Mouse (Mus musculus) neural tube, embryonic 11.5 days (tissue): ENCODE results near the gene Sost. TPM values are rescaled to one million over a fixed set of nuclear protein-coding genes. Genes with fewer than 3 reads are reported as not detected.

Source experiments
- ATAC-seq: fragments of 200-750 bp; cut with Nextera tagmentation; 2 replicates; pipeline ENCODE4 v1.8.0; 2017; ENCODE audit warnings: moderate number of reproducible peaks, mild to moderate bottlenecking, moderate TSS enrichment, moderate library complexity; ENCODE audit not compliant: insufficient read depth, low FRiP score, low TSS enrichment
- DNase-seq: peaks from one replicate; pipeline ENCODE4 v3.0.0-alpha.2; 2015; ENCODE audit warnings: low spot score
- H3K27ac ChIP-seq: fragments of 300-500 bp; sonication (generic); 2 replicates; pipeline ENCODE4 v1.5.1; 2014; ENCODE audit warnings: low read depth, mild to moderate bottlenecking, low read length
- H3K27me3 ChIP-seq: fragments of 300-500 bp; sonication (generic); 2 replicates; pipeline ENCODE4 v1.6.1; 2014; ENCODE audit warnings: mild to moderate bottlenecking, low read length, mixed read lengths; ENCODE audit not compliant: control insufficient read depth, insufficient read depth
- H3K36me3 ChIP-seq: fragments of 300-500 bp; sonication (generic); 2 replicates; pipeline ENCODE4 v1.6.1; 2014; ENCODE audit warnings: mild to moderate bottlenecking, low read length, moderate library complexity, mixed read lengths; ENCODE audit not compliant: control insufficient read depth, insufficient read depth
- H3K4me1 ChIP-seq: fragments of 300-500 bp; sonication (generic); 2 replicates; pipeline ENCODE4 v1.6.1; 2014; ENCODE audit warnings: low read length, mixed read lengths; ENCODE audit not compliant: control insufficient read depth, insufficient read depth
- H3K4me2 ChIP-seq: fragments of 300-500 bp; sonication (generic); 2 replicates; pipeline ENCODE4 v1.6.1; 2014; ENCODE audit warnings: low read depth, mild to moderate bottlenecking, moderate library complexity
- H3K4me3 ChIP-seq: fragments of 300-500 bp; sonication (generic); 2 replicates; pipeline ENCODE4 v1.5.1; 2014; ENCODE audit warnings: low read depth, low read length
- H3K9ac ChIP-seq: fragments of 300-500 bp; sonication (generic); 2 replicates; pipeline ENCODE4 v1.6.1; 2014; ENCODE audit warnings: mild to moderate bottlenecking, low read length
- H3K9me3 ChIP-seq: fragments of 300-500 bp; sonication (generic); 2 replicates; pipeline ENCODE4 v1.6.1; 2016; ENCODE audit warnings: low read length; ENCODE audit not compliant: control insufficient read depth
- WGBS: fragments of 180-500 bp; shearing (Covaris S2); extraction: QIAGEN DNeasy Blood & Tissue Kit; methylation state at CpG from one replicate; pipeline ENCODE4 v1.1.7; 2014; 5-methylcytosine and 5-hydroxymethylcytosine counted together
- polyA plus RNA-seq: library from polyadenylated mRNA; unstranded; fragments of >200 nt; fragmentation: Nextera tagmentation; extraction: Ambion mirVana; gene quantifications from 2 replicates; pipeline ENCODE4 v1.2.1, GENCODE M21; 2014

The Sost gene
- polyA plus RNA-seq, 1 experiment from 2014 or later, result not detected

- H3K9ac ChIP-seq, result no peak overlapping the region
- ATAC-seq (no peak), DNase-seq (no peak)
- peaks cover 6% of the 10 kb centered on the region for H3K36me3 ChIP-seq
- no peak overlapping the region for H3K4me2 ChIP-seq
- no peak overlapping the region for H3K4me3 ChIP-seq
- no peaks in the 10 kb centered on the region for H3K9me3 ChIP-seq
- no peaks in the 10 kb centered on the region; the same call in 1 of the 2 replicates for H3K4me1 ChIP-seq
- no peak overlapping the region for H3K27ac ChIP-seq
- WGBS, result 65% methylated on average over 9 of the region's 9 CpGs
- no peaks in the 10 kb centered on the region for H3K27me3 ChIP-seq
These were observed 39.5 kb upstream of the Sost start for GRCm38 (mm10) chr11:102006271-102006670.

GRCm38 (mm10) chr11:102004251-102004650, 37.4 kb upstream of the Sost start:
- no peak overlapping the region for H3K9ac ChIP-seq
- H3K36me3 ChIP-seq, result peaks cover 6% of the 10 kb centered on the region
- DNase-seq, result peak; percentile 34
- no peak for ATAC-seq
- H3K4me3 ChIP-seq, result no peak overlapping the region
- no peak overlapping the region for H3K4me2 ChIP-seq
- H3K27ac ChIP-seq, result no peak overlapping the region
- H3K9me3 ChIP-seq, result no peaks in the 10 kb centered on the region
- H3K27me3 ChIP-seq, result no peaks in the 10 kb centered on the region
- no peaks in the 10 kb centered on the region for H3K4me1 ChIP-seq
- 93% methylated on average over 8 of the region's 8 CpGs for WGBS

GRCm38 (mm10) chr11:101999466-101999865, 32.7 kb upstream of the Sost start:
- DNase-seq, result peak; percentile 23
- WGBS, result 46% methylated on average over 4 of the region's 4 CpGs

GRCm38 (mm10) chr11:101998258-101998657, 31.4 kb upstream of the Sost start:
- H3K36me3 ChIP-seq, result peaks cover 3% of the 10 kb centered on the region; the same call in 1 of the 2 replicates
- H3K4me2 ChIP-seq, result no peak overlapping the region
- no peaks in the 10 kb centered on the region for H3K27me3 ChIP-seq
- no peak overlapping the region for H3K9ac ChIP-seq
- ATAC-seq, result no peak
- H3K9me3 ChIP-seq, result no peaks in the 10 kb centered on the region
- no peak overlapping the region for H3K27ac ChIP-seq
- no peak overlapping the region for H3K4me3 ChIP-seq
- DNase-seq, result no peak
- no peaks in the 10 kb centered on the region for H3K4me1 ChIP-seq
- 67% methylated on average over 5 of the region's 5 CpGs for WGBS

More at GRCm38 (mm10) chr11:101999466-101999865, 32.7 kb upstream of the Sost start:
- ATAC-seq, result no peak
- Histone ChIP-seq H3K36me3 (peaks cover 6% of the 10 kb centered on the region), H3K4me3 (no peak overlapping the region), H3K4me1 (no peaks in the 10 kb centered on the region), H3K27me3 (no peaks in the 10 kb centered on the region), H3K9me3 (no peaks in the 10 kb centered on the region), H3K27ac (no peak overlapping the region), H3K4me2 (no peak overlapping the region), H3K9ac (no peak overlapping the region)

GRCm38 (mm10) chr11:101995938-101996337, 29.1 kb upstream of the Sost start:
- Histone ChIP-seq H3K9ac (no peak overlapping the region), H3K9me3 (no peaks in the 10 kb centered on the region), H3K27ac (no peak overlapping the region), H3K4me1 (no peaks in the 10 kb centered on the region), H3K36me3 (no peaks in the 10 kb centered on the region), H3K27me3 (no peaks in the 10 kb centered on the region), H3K4me3 (no peak overlapping the region), H3K4me2 (no peak overlapping the region)
- ATAC-seq (no peak), DNase-seq (no peak)
- 92% methylated on average over 7 of the region's 7 CpGs for WGBS

GRCm38 (mm10) chr11:101994100-101994499, 27.3 kb upstream of the Sost start:
- 85% methylated on average over 8 of the region's 8 CpGs for WGBS
- Histone ChIP-seq H3K4me2 (no peak overlapping the region), H3K9me3 (no peaks in the 10 kb centered on the region), H3K36me3 (no peaks in the 10 kb centered on the region), H3K4me3 (no peak overlapping the region), H3K4me1 (no peaks in the 10 kb centered on the region), H3K9ac (no peak overlapping the region), H3K27me3 (no peaks in the 10 kb centered on the region), H3K27ac (no peak overlapping the region)
- ATAC-seq (no peak), DNase-seq (no peak)

- H3K27me3 ChIP-seq, result no peaks in the 10 kb centered on the region
- no peaks in the 10 kb centered on the region for H3K9me3 ChIP-seq
- ATAC-seq (no peak), DNase-seq (no peak)
- no peaks in the 10 kb centered on the region for H3K36me3 ChIP-seq
- no peak overlapping the region for H3K27ac ChIP-seq
- 89% methylated on average over 7 of the region's 7 CpGs for WGBS
- H3K4me1 ChIP-seq, result no peaks in the 10 kb centered on the region
- no peak overlapping the region for H3K4me2 ChIP-seq
- H3K9ac ChIP-seq, result no peak overlapping the region
- no peak overlapping the region for H3K4me3 ChIP-seq
These were observed 25.6 kb upstream of the Sost start for GRCm38 (mm10) chr11:101992411-101992810.

- no peak overlapping the region for H3K9ac ChIP-seq
These were observed 25.0 kb upstream of the Sost start for GRCm38 (mm10) chr11:101991813-101992212.

GRCm38 (mm10) chr11:101990244-101990643, 23.4 kb upstream of the Sost start:
- Histone ChIP-seq H3K27ac (no peak overlapping the region), H3K4me2 (no peak overlapping the region), H3K4me1 (no peaks in the 10 kb centered on the region), H3K36me3 (no peaks in the 10 kb centered on the region), H3K27me3 (no peaks in the 10 kb centered on the region), H3K9me3 (no peaks in the 10 kb centered on the region), H3K4me3 (no peak overlapping the region), H3K9ac (no peak overlapping the region)
- WGBS, result 85% methylated on average over 3 of the region's 3 CpGs
- no peak for ATAC-seq
- no peak for DNase-seq

More at GRCm38 (mm10) chr11:101991813-101992212, 25.0 kb upstream of the Sost start:
- H3K27ac ChIP-seq, result no peak overlapping the region
- H3K4me3 ChIP-seq, result no peak overlapping the region
- no peaks in the 10 kb centered on the region for H3K9me3 ChIP-seq
- no peak overlapping the region for H3K4me2 ChIP-seq
- 89% methylated on average over 3 of the region's 3 CpGs for WGBS
- DNase-seq (no peak), ATAC-seq (no peak)
- no peaks in the 10 kb centered on the region for H3K4me1 ChIP-seq
- no peaks in the 10 kb centered on the region for H3K36me3 ChIP-seq
- H3K27me3 ChIP-seq, result no peaks in the 10 kb centered on the region
